In genomic region chr10:83895741-83896150, GRCm38 (mm10) we compare ENCODE assay signal across 8 mouse cellular contexts.
DNase-seq lines count a peak whose midpoint lies in the region; ATAC-seq lines count a peak whose summit lies in the region.

No protein-coding gene starts in this region.

- no peaks in the 10 kb centered on the region for H3K36me3 ChIP-seq in forebrain, embryonic 10.5 days (replicated peaks)
- H3K36me3 ChIP-seq in forebrain, embryonic 14.5 days (ENCODE audit: control insufficient read depth, insufficient read depth, low read length): no peaks in the 10 kb centered on the region
- H3K36me3 ChIP-seq in limb, embryonic 11.5 days (ENCODE audit: control insufficient read depth, insufficient read depth, low read length): no peaks in the 10 kb centered on the region

- no peak overlapping the region for H3K9ac ChIP-seq in forebrain, embryonic 14.5 days (ENCODE audit: low read length)
- no peak overlapping the region for H3K9ac ChIP-seq in limb, embryonic 11.5 days (ENCODE audit: low read length)

- H3K4me1 ChIP-seq in forebrain, embryonic 10.5 days: peaks cover 7% of the 10 kb centered on the region; the same call in 1 of the 2 replicates
- no peaks in the 10 kb centered on the region for H3K4me1 ChIP-seq in forebrain, embryonic 14.5 days (ENCODE audit: control insufficient read depth, insufficient read depth, low read length)
- peaks cover 4% of the 10 kb centered on the region; the same call in 1 of the 2 replicates for H3K4me1 ChIP-seq in limb, embryonic 11.5 days (ENCODE audit: control insufficient read depth, insufficient read depth, low read length)

- intact Hi-C loops in gastrocnemius, postnatal 36 days (cut with DNase I): no loop called here

- H3K27me3 ChIP-seq in forebrain, embryonic 10.5 days (ENCODE audit: poor library complexity, severe bottlenecking): no peaks in the 10 kb centered on the region
- H3K27me3 ChIP-seq in forebrain, embryonic 14.5 days (replicated peaks; ENCODE audit: control insufficient read depth, insufficient read depth, low read length): no peaks in the 10 kb centered on the region
- no peaks in the 10 kb centered on the region for H3K27me3 ChIP-seq in limb, embryonic 11.5 days (ENCODE audit: control insufficient read depth, insufficient read depth, low read length)

- DNase-seq in forebrain, embryonic 10.5 days (ENCODE audit: extremely low spot score, low spot score): peak; percentile 26
- DNase-seq in forebrain, embryonic 14.5 days (ENCODE audit: low spot score): no peak
- peak; percentile 74 for DNase-seq in Muller cell, postnatal 12 days (ENCODE audit: inconsistent ontology term)
- peak; percentile 18 to 35 for DNase-seq in gastrocnemius, postnatal 36 days
- DNase-seq in limb, embryonic 11.5 days (ENCODE audit: low spot score): peak; percentile 77
- no peak for DNase-seq in spleen, postnatal 14 days (ENCODE audit: low spot score in 2 of 2)
- DNase-seq in yolk sac, embryonic 10.5 days (ENCODE audit: low spot score): no peak

- 65% methylated on average over 3 of the region's 3 CpGs for WGBS in forebrain, embryonic 10.5 days
- 71% methylated on average over 3 of the region's 3 CpGs for WGBS in forebrain, embryonic 14.5 days
- WGBS in limb, embryonic 11.5 days: 27% methylated on average over 3 of the region's 3 CpGs

- no peaks in the 10 kb centered on the region for H3K9me3 ChIP-seq in forebrain, embryonic 10.5 days
- H3K9me3 ChIP-seq in forebrain, embryonic 14.5 days (replicated peaks; ENCODE audit: control insufficient read depth, low read length): no peaks in the 10 kb centered on the region
- H3K9me3 ChIP-seq in limb, embryonic 11.5 days (ENCODE audit: control insufficient read depth, low read length): no peaks in the 10 kb centered on the region

- 0 out of 2 replicates have a peak overlapping the region, but pooled peaks have one; percentile 20 for H3K27ac ChIP-seq in forebrain, embryonic 10.5 days
- no peak overlapping the region for H3K27ac ChIP-seq in forebrain, embryonic 14.5 days (ENCODE audit: low read depth, low read length)
- no peak overlapping the region for H3K27ac ChIP-seq in limb, embryonic 11.5 days (replicated peaks; ENCODE audit: low read depth, low read length)

- ATAC-seq in forebrain, embryonic 14.5 days: no peak
- peak; percentile 44; the same call in 1 of the 2 replicates for ATAC-seq in limb, embryonic 11.5 days (ENCODE audit: insufficient number of reproducible peaks, low FRiP score, low TSS enrichment, low read depth)
- no peak for ATAC-seq in inflammation-experienced regulatory T-cells, adult 6 months

- no peak overlapping the region for H3K4me3 ChIP-seq in forebrain, embryonic 10.5 days
- no peak overlapping the region for H3K4me3 ChIP-seq in forebrain, embryonic 14.5 days (ENCODE audit: low read depth, low read length)
- no peak overlapping the region for H3K4me3 ChIP-seq in limb, embryonic 11.5 days (ENCODE audit: low read depth, low read length)

- no peak overlapping the region for H3K4me2 ChIP-seq in forebrain, embryonic 14.5 days (ENCODE audit: low read length)
- no peak overlapping the region for H3K4me2 ChIP-seq in limb, embryonic 11.5 days (ENCODE audit: low read depth, severe bottlenecking)

Comparison
In these comparisons a context has a peak if more than half of its experiments do, and no peak if none do; other contexts are left out.
1. DNase-seq: peak in forebrain, embryonic 10.5 days (single experiment), Muller cell, postnatal 12 days (single experiment), gastrocnemius, postnatal 36 days (2 of 2) and limb, embryonic 11.5 days (single experiment); none in forebrain, embryonic 14.5 days (single experiment), spleen, postnatal 14 days (0 of 2) and yolk sac, embryonic 10.5 days (single experiment).